Mouse (Mus musculus) neural tube, postnatal 0 days (tissue): ENCODE measurements around the gene Bola1. TPM values are rescaled to one million over a fixed set of nuclear protein-coding genes. Genes with fewer than 3 reads are reported as not detected.

Experiments
- microRNA-seq: library from miRNA; unstranded; fragments of <30 nt; microRNA quantifications from one replicate; pipeline ENCODE4, GENCODE M21; 2016
- polyA plus RNA-seq: library from polyadenylated mRNA; unstranded; fragments of >200 nt; fragmentation: Nextera tagmentation; extraction: Ambion mirVana; gene quantifications from 2 replicates; pipeline ENCODE4 v1.2.1, GENCODE M21; 2015

Gene Bola1
- polyA plus RNA-seq, 1 experiment from 2014 or later = 74.2 TPM

Small RNAs within 50 kb of the gene (microRNA-seq; reads per million reads assigned to microRNA genes)
- gene Gm44492 (not detected), gene Gm47311 (not detected), gene Gm47313 (not detected)

Other genes starting within 250 kb of the Bola1 start
- gene Plekho1, start 223.7 kb downstream of the Bola1 start, polyA plus RNA-seq = 37.5 and 41.6 TPM in 2 replicates
- gene Vps45, start 161.2 kb downstream of the Bola1 start, polyA plus RNA-seq = 56.3 and 64.0 TPM in 2 replicates
- gene Otud7b, start 115.2 kb downstream of the Bola1 start, polyA plus RNA-seq = 13.2 and 16.9 TPM in 2 replicates
- 12.2 and 13.3 TPM in 2 replicates for gene Mtmr11, start 57.7 kb downstream of the Bola1 start, polyA plus RNA-seq
- 116 and 128 TPM in 2 replicates for gene Sf3b4, start 47.4 kb downstream of the Bola1 start, polyA plus RNA-seq
- 133 and 142 TPM in 2 replicates for gene Sv2a, start 38.6 kb downstream of the Bola1 start, polyA plus RNA-seq
- gene Hist2h2ab, start 156 bp upstream of the Bola1 start, polyA plus RNA-seq = 0.93 TPM in 1 of 2 replicates, not detected in the other
- gene Hist2h2ac, start 1.2 kb upstream of the Bola1 start, polyA plus RNA-seq = 2.5 and 2.6 TPM in 2 replicates
- 3.0 and 3.5 TPM in 2 replicates for gene Hist2h2be, start 1.4 kb upstream of the Bola1 start, polyA plus RNA-seq
- gene Hist2h3c2, start 19.4 kb upstream of the Bola1 start, polyA plus RNA-seq = 0.76 and 1.1 TPM in 2 replicates
- gene Hist2h2aa2, start 20.6 kb upstream of the Bola1 start, polyA plus RNA-seq = 38.3 and 48.6 TPM in 2 replicates
- gene Hist2h2aa1, start 25.8 kb upstream of the Bola1 start, polyA plus RNA-seq = 8.1 and 14.3 TPM in 2 replicates
- 0.36 and 0.65 TPM in 2 replicates for gene Hist2h3c1, start 27.0 kb upstream of the Bola1 start, polyA plus RNA-seq
- gene Hist2h4, start 43.6 kb upstream of the Bola1 start, polyA plus RNA-seq = 6.8 and 9.0 TPM in 2 replicates
- 10.3 and 10.6 TPM in 2 replicates for gene Hist2h3b, start 48.9 kb upstream of the Bola1 start, polyA plus RNA-seq
- gene Hist2h2bb, start 50.0 kb upstream of the Bola1 start, polyA plus RNA-seq = 1.4 TPM in 1 of 2 replicates, not detected in the other
- 3.0 and 3.6 TPM in 2 replicates for gene Fcgr1, start 74.3 kb upstream of the Bola1 start, polyA plus RNA-seq
- gene BC107364, start 232.6 kb upstream of the Bola1 start, polyA plus RNA-seq = 0.21 TPM in 1 of 2 replicates, not detected in the other